Mouse (Mus musculus): ENCODE data around the gene Ece1. TPM values are rescaled to one million over a fixed set of nuclear protein-coding genes. Genes with fewer than 3 reads are reported as not detected.

Ece1 gene
- 10.8 and 12.9 TPM in 2 replicates for polyA plus RNA-seq (2015; fragmentation: Nextera tagmentation; extraction: Ambion mirVana)

- Histone ChIP-seq H3K4me2 (peak within 1 kb of the TSS; percentile 87), H3K36me3 (ENCODE audit: poor library complexity, severe bottlenecking) (no peaks in the 10 kb centered on the region), H3K4me1 (peaks cover 53% of the 10 kb centered on the region), H3K9me3 (replicated peaks) (no peaks in the 10 kb centered on the region), H3K27me3 (no peaks in the 10 kb centered on the region), H3K9ac (peak within 1 kb of the TSS; percentile 87), H3K4me3 (peak within 1 kb of the TSS; percentile 80), H3K27ac (peak within 1 kb of the TSS; percentile 40; the same call in 1 of the 2 replicates)
- peak; percentile 94 for ATAC-seq
- WGBS, result under 1% methylated on average over 37 of the region's 37 CpGs
Observed at GRCm38 (mm10) chr4:137862019-137862418, at the start of gene Ece1. TSS of gene Ece1 (plus strand) at chr4:137862237.

- H3K36me3 ChIP-seq (ENCODE audit: poor library complexity, severe bottlenecking), result no peaks in the 10 kb centered on the region
- ATAC-seq, result no peak
- H3K9ac ChIP-seq, result no peak overlapping the region
- no peak overlapping the region for H3K27ac ChIP-seq
- H3K27me3 ChIP-seq, result no peaks in the 10 kb centered on the region
- WGBS, result 71% methylated on average over 13 of the region's 13 CpGs
- no peaks in the 10 kb centered on the region for H3K9me3 ChIP-seq (replicated peaks)
- no peaks in the 10 kb centered on the region for H3K4me1 ChIP-seq
- H3K4me3 ChIP-seq, result no peak overlapping the region
- H3K4me2 ChIP-seq, result no peak overlapping the region
Observed at GRCm38 (mm10) chr4:137812946-137813708, 48.9 kb upstream of the Ece1 start.

- no peaks in the 10 kb centered on the region for H3K36me3 ChIP-seq (ENCODE audit: poor library complexity, severe bottlenecking)
- WGBS, result 86% methylated on average over 7 of the region's 7 CpGs
Observed at GRCm38 (mm10) chr4:137814140-137814539, 47.9 kb upstream of the Ece1 start.

GRCm38 (mm10) chr4:137815473-137815872 is 46.6 kb upstream of the Ece1 start:
- Histone ChIP-seq H3K27ac (no peak overlapping the region), H3K4me3 (no peak overlapping the region), H3K27me3 (no peaks in the 10 kb centered on the region), H3K9ac (no peak overlapping the region), H3K4me2 (no peak overlapping the region), H3K9me3 (replicated peaks) (no peaks in the 10 kb centered on the region), H3K4me1 (peaks cover 7% of the 10 kb centered on the region), H3K36me3 (ENCODE audit: poor library complexity, severe bottlenecking) (no peaks in the 10 kb centered on the region)
- no peak for ATAC-seq
- 78% methylated on average over 3 of the region's 3 CpGs for WGBS

More at GRCm38 (mm10) chr4:137814140-137814539, 47.9 kb upstream of the Ece1 start:
- H3K4me1 ChIP-seq, result peaks cover under 1% of the 10 kb centered on the region; the same call in 1 of the 2 replicates
- H3K4me2 ChIP-seq, result no peak overlapping the region
- H3K27ac ChIP-seq, result no peak overlapping the region
- H3K9ac ChIP-seq, result no peak overlapping the region
- H3K4me3 ChIP-seq, result no peak overlapping the region
- no peaks in the 10 kb centered on the region for H3K9me3 ChIP-seq (replicated peaks)
- no peak for ATAC-seq
- no peaks in the 10 kb centered on the region for H3K27me3 ChIP-seq

GRCm38 (mm10) chr4:137816216-137816615 is 45.8 kb upstream of the Ece1 start:
- Histone ChIP-seq H3K4me3 (no peak overlapping the region), H3K36me3 (ENCODE audit: poor library complexity, severe bottlenecking) (no peaks in the 10 kb centered on the region), H3K4me2 (no peak overlapping the region), H3K9me3 (replicated peaks) (no peaks in the 10 kb centered on the region), H3K27me3 (no peaks in the 10 kb centered on the region), H3K27ac (no peak overlapping the region), H3K9ac (no peak overlapping the region), H3K4me1 (peaks cover 7% of the 10 kb centered on the region)
- WGBS, result 84% methylated on average over 7 of the region's 7 CpGs
- ATAC-seq, result no peak

- Histone ChIP-seq H3K27ac (no peak overlapping the region), H3K4me2 (no peak overlapping the region), H3K4me3 (no peak overlapping the region), H3K9me3 (replicated peaks) (no peaks in the 10 kb centered on the region), H3K4me1 (peaks cover 7% of the 10 kb centered on the region), H3K9ac (no peak overlapping the region), H3K27me3 (no peaks in the 10 kb centered on the region), H3K36me3 (ENCODE audit: poor library complexity, severe bottlenecking) (no peaks in the 10 kb centered on the region)
- WGBS, result 93% methylated on average over 3 of the region's 3 CpGs
- no peak for ATAC-seq
Observed at GRCm38 (mm10) chr4:137818341-137818740, 43.7 kb upstream of the Ece1 start.

- Histone ChIP-seq H3K27me3 (no peaks in the 10 kb centered on the region), H3K27ac (0 out of 2 replicates have a peak overlapping the region, but pooled peaks have one; percentile 4), H3K4me1 (peaks cover 7% of the 10 kb centered on the region), H3K4me2 (no peak overlapping the region), H3K4me3 (no peak overlapping the region), H3K9ac (no peak overlapping the region), H3K9me3 (replicated peaks) (no peaks in the 10 kb centered on the region), H3K36me3 (ENCODE audit: poor library complexity, severe bottlenecking) (no peaks in the 10 kb centered on the region)
- ATAC-seq, result no peak
- 29% methylated on average over 2 of the region's 2 CpGs for WGBS
Observed at GRCm38 (mm10) chr4:137819487-137819886, 42.5 kb upstream of the Ece1 start.

GRCm38 (mm10) chr4:137820721-137821120 is 41.3 kb upstream of the Ece1 start:
- no peaks in the 10 kb centered on the region for H3K36me3 ChIP-seq (ENCODE audit: poor library complexity, severe bottlenecking)
- WGBS, result 70% methylated on average over 3 of the region's 3 CpGs
- no peak for ATAC-seq
- H3K9ac ChIP-seq, result no peak overlapping the region
- peaks cover 7% of the 10 kb centered on the region for H3K4me1 ChIP-seq
- H3K4me2 ChIP-seq, result no peak overlapping the region
- H3K9me3 ChIP-seq (replicated peaks), result no peaks in the 10 kb centered on the region
- H3K4me3 ChIP-seq, result no peak overlapping the region
- H3K27ac ChIP-seq, result no peak overlapping the region
- H3K27me3 ChIP-seq, result no peaks in the 10 kb centered on the region

- Histone ChIP-seq H3K36me3 (ENCODE audit: poor library complexity, severe bottlenecking) (no peaks in the 10 kb centered on the region), H3K4me2 (no peak overlapping the region), H3K27me3 (peaks cover under 1% of the 10 kb centered on the region; the same call in 1 of the 2 replicates), H3K4me3 (no peak overlapping the region), H3K9me3 (replicated peaks) (no peaks in the 10 kb centered on the region), H3K27ac (no peak overlapping the region), H3K9ac (no peak overlapping the region), H3K4me1 (peaks cover 7% of the 10 kb centered on the region)
- no peak for ATAC-seq
- 94% methylated on average over 5 of the region's 5 CpGs for WGBS
Observed at GRCm38 (mm10) chr4:137822537-137822936, 39.5 kb upstream of the Ece1 start.

GRCm38 (mm10) chr4:137823542-137823941 is 38.5 kb upstream of the Ece1 start:
- H3K27ac ChIP-seq, result no peak overlapping the region
- H3K4me1 ChIP-seq, result peaks cover 7% of the 10 kb centered on the region
- H3K4me3 ChIP-seq, result no peak overlapping the region
- no peak overlapping the region for H3K4me2 ChIP-seq
- H3K27me3 ChIP-seq, result peaks cover 3% of the 10 kb centered on the region; the same call in 1 of the 2 replicates
- H3K9me3 ChIP-seq (replicated peaks), result no peaks in the 10 kb centered on the region
- ATAC-seq, result no peak
- H3K36me3 ChIP-seq (ENCODE audit: poor library complexity, severe bottlenecking), result no peaks in the 10 kb centered on the region
- H3K9ac ChIP-seq, result no peak overlapping the region
- 85% methylated on average over 3 of the region's 3 CpGs for WGBS

GRCm38 (mm10) chr4:137824881-137825280 is 37.2 kb upstream of the Ece1 start:
- H3K4me3 ChIP-seq, result no peak overlapping the region
- 86% methylated on average over 2 of the region's 2 CpGs for WGBS
- H3K9me3 ChIP-seq (replicated peaks), result no peaks in the 10 kb centered on the region
- H3K9ac ChIP-seq, result no peak overlapping the region
- H3K4me1 ChIP-seq, result no peaks in the 10 kb centered on the region
- H3K36me3 ChIP-seq (ENCODE audit: poor library complexity, severe bottlenecking), result no peaks in the 10 kb centered on the region
- peaks cover 15% of the 10 kb centered on the region for H3K27me3 ChIP-seq
- no peak for ATAC-seq
- H3K27ac ChIP-seq, result no peak overlapping the region
- no peak overlapping the region for H3K4me2 ChIP-seq

- Histone ChIP-seq H3K4me3 (no peak overlapping the region), H3K27ac (no peak overlapping the region), H3K9me3 (replicated peaks) (no peaks in the 10 kb centered on the region), H3K36me3 (ENCODE audit: poor library complexity, severe bottlenecking) (no peaks in the 10 kb centered on the region), H3K4me1 (no peaks in the 10 kb centered on the region), H3K4me2 (no peak overlapping the region), H3K27me3 (peaks cover 15% of the 10 kb centered on the region), H3K9ac (no peak overlapping the region)
- WGBS, result 20% methylated on average over 6 of the region's 6 CpGs
- no peak for ATAC-seq
Observed at GRCm38 (mm10) chr4:137830380-137830779, 31.7 kb upstream of the Ece1 start.
